Mouse (Mus musculus): ENCODE results near the gene Dohh.

DNA sequence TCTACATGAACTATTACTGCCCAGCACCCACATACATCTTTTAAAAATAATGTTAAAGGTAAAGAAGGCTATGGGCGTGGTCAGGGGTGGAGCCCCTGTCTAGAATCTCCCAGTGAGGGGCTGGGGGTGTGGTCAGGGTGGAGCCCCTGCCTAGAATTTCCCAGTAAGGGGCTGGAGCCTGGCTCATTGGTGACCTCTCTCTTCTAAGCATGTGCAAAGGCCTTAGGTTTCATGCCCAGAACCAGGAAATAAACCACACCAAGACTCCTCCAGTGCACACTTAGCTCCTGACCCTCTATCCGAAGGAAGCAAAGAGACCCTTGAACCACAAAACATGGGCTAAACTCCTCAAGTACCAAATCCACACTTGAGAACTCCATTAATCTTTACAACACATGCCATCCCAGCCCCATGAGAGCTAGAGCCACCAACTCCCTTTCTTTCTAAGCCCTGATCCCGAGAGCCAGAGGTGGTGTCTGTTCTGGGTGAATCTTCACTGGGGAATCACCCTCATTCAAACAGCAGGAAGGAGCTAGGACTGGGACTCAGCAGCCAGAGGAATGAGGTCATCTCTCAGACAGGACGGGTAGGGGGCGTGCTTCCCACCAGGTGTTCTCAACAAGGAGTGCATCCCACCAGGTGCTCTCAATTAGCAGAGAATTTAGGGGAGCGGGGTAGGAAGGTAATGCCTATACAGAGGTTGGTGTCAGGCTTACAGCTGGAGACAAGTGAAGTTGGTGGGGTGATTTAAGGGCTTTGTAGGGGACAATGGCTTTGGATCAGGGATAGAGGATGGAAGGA, 7.5 kb upstream of the Dohh start:
- TF ChIP-seq POLR2A (IDR thresholded peaks at IDR 0.05; ENCODE audit: borderline replicate concordance, control insufficient read depth, low read depth, low read length) = peak; percentile 34; the same call in 1 of the 2 replicates
- no peak for TF ChIP-seq CTCF (IDR thresholded peaks at IDR 0.05; ENCODE audit: control insufficient read depth, insufficient read depth, low read length)

All from bone marrow, adult 2 months (tissue).